Mouse (Mus musculus) frontal cortex, postnatal 36 days (tissue): ENCODE data around the gene Pck1.
A peak's percentile ranks its signal among the peaks of the same experiment; 100 is the strongest.
"Not testable (repeated sequence)": the region's sequence is repeated elsewhere in the genome, so short reads cannot be mapped to it uniquely, and the experiment has no call there.

ENCODE experiments used
- DNase-seq, 2 experiments: peaks; one replicate each; pipeline ENCODE4 v3.0.0; 2022; ENCODE audit warnings: low spot score in 2 of 2

Pck1 gene

GRCm38 (mm10) chr2:173152436-173153151, at the start of gene Pck1:
Gene Pck1 (plus strand): TSS chr2:173153048.
- no peak for DNase-seq

DNA sequence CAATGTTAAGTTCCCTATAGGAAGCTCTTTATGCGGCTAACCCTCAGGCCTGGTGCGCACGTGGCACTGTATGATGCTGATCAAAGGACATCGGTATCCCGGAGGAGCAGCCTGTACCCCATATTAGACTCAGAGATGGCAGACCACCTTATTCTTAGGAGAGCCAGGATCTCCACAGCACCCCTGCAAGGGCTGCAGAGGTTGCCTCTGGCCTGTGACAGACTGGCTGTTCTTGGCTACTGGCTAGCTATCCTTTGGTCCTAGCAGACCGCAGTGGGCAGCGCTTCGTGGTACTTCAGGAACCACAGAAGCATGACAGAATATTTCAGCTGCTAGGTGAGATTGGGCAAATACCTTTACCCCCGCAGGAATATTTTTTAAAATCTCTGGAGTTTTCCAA, 46.4 kb upstream of the Pck1 start:
- DNase-seq: no peak

- peak; percentile 61 to 79 for DNase-seq
Measured at GRCm38 (mm10) chr2:173106889-173107785, 45.7 kb upstream of the Pck1 start.

GRCm38 (mm10) chr2:173108509-173109190, 44.2 kb upstream of the Pck1 start:
- DNase-seq: no peak

DNA sequence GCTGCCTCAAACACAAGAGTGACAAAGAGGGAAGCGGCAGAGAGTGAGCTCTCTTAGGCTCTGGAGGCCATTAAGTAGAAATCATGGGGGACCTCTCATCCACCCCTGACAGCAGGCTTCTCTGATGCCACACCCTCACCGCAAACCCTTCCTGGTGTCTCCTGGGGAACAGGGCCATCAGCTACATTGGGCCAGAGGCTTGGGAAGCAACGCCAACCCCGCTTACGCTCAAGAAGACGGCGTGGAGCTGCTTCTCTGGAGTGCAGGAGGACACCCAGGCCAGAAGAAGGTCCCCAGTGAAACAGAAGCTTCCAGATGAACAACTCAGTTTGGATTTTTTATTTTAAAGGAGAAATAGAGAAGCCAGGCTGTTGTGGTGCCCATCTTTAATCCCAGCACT, 43.3 kb upstream of the Pck1 start:
- no peak for DNase-seq

DNA sequence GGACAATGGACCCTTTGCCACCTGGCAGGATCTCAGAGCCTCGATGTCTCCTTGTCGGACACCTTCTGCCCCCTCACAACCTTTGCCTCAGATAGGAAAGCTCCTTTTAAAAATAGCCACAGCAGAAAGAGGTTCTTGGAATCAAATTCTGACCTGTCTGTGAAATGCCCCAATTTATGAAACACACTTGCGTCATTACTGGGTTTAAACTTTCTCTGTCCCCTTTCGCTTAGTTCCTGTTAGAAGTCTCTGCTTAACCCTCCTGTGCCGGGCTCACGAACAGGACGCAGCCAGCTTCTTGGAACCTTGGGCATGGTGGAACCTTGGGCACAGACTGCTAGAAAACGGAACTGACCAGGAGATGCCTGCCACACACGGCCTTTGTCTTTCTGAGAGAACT, 42.3 kb upstream of the Pck1 start:
- DNase-seq: no peak

DNA sequence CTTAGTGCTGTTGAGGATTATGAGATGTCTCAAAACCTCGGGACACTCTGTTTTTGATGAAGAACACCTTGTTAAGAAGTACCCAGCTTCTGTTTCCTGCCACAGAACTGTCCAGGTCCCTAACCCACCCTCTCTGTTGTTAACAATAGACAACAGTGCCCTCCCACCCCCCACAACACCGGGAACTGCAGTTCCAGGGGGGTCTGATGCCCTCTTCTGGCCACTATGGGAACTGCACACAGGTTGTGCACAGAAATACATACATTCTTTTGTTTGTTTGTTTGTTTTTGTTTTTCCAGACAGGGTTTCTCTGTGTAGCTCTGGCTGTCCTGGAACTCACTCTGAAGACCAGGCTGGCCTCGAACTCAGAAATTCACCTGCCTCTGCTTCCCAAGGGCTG, 39.1 kb upstream of the Pck1 start:
- DNase-seq: not testable (repeated sequence)

DNA sequence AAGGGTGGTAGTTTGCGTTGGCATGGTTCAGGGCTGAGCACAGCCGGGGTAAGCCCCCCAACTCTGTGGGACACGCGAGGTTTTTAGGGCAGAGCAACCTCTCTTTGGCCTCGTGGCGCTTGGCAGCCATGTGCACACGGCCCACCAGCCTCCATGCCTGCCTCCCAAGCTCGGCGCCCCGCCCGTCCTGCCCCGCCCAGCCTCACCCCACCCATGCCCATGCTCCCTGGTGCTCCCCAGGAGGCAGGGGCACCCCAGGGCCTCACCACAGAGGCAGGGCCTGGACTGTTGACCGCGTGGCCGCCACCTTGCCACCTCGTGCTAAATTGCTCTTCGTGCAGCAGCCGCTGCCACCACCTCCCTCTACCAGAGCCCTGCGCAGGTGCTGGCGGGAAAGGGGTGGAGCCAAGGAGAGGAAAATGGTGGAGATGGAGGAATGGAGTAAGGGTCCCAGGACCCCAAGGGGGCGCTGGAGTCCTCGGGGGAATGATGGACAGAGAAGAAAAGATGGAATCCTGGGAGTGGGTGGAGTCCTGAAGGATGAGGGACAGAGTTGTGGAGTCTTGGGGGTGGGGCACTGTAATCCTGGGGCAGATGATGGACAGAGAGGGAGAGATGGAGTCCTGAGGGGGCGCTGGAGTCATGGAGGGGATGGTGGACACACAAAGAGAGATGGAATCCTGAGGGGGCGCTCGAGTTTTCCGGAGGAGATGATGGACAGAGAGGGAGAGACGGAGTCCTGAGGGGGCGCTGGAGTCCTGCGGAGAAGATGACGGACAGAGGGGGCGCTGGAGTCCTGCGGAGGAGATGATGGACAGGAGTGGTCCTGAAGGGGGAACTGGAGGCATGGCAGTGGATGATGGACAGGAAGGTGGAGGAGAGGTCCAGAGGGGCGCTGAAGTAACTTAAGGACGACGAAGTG, 33.6 kb upstream of the Pck1 start, which contains the start of gene Ctcfl:
Gene Ctcfl, minus strand, starts transcription at position 503 of the 922 bp plus-strand sequence.
- DNase-seq: no peak

DNA sequence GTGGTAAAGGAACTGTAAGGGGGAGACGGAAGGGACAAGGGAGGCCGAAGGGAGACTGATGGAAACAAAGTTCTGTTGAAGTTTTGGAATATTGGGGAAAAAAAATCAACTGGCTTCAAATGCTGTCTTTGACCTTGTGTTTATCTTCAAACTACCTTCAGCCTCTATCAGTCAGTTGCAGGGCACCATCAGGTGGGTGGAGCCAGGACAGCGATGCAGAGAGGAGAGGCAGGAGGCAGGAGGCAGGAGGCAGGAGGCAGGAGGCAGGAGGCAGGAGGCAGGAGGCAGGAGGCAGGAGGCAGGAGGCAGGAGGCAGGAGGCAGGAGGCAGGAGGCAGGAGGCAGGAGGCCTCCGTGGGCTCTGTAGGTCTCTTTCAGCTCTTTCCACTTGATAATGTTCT, 32.7 kb upstream of the Pck1 start:
- not testable (repeated sequence) for DNase-seq

DNA sequence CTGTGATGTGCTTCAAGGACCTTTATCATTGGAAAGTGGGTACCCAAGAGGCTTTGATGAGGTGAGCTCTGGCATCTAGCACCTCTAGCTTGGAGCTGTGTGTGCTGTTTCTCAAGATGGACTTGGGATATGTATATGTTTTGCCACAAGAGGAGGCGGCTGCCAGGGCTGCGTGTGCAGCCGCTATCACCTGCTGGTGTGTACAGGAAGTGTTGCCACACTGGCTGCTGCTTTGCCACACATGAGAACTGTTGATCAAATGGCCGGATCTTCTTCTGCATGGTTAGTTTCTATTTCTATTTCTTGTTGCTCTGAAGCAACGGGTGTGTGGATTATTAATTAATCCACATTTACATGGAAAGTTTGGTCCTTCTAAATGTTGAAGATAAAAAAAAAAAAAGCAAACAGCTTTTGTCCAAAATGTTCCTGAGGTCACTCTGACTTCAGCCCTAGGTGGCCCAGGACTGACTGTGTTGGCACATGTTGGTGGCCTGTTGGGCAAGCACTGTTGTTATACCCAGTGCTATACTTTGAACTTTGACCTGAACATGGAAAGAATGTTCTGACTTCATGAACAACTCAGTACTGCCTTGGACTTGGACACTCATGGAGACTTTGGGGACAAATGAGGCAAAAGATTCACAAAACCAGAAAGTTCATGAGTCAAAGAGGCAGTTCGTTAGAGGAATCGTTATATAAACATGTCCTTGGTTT, 28.7 kb upstream of the Pck1 start:
- DNase-seq: no peak

- no peak for DNase-seq
Measured at GRCm38 (mm10) chr2:173126386-173126785, 26.5 kb upstream of the Pck1 start.

DNA sequence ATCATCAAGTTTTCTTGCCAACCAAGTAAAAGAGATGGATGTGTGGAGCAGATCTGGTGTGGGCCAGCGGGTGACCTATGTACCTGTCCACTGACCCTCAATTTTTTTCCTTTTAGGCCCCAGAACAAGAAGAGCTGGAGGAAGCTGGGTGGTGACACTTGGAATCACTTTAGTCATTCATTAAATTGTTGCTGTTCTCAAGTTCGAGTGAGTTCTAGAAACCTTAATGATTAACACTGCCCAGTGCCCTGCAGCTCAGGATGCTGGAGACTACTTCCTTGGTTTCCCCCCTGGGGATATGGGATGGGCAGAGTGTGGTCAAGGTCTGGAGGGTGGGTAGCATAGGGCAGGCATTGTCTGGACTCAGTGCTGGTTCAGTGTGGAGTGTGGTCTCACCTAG, 23.7 kb upstream of the Pck1 start:
- DNase-seq: no peak

GRCm38 (mm10) chr2:173132262-173132661, 20.6 kb upstream of the Pck1 start:
- no peak for DNase-seq

DNA sequence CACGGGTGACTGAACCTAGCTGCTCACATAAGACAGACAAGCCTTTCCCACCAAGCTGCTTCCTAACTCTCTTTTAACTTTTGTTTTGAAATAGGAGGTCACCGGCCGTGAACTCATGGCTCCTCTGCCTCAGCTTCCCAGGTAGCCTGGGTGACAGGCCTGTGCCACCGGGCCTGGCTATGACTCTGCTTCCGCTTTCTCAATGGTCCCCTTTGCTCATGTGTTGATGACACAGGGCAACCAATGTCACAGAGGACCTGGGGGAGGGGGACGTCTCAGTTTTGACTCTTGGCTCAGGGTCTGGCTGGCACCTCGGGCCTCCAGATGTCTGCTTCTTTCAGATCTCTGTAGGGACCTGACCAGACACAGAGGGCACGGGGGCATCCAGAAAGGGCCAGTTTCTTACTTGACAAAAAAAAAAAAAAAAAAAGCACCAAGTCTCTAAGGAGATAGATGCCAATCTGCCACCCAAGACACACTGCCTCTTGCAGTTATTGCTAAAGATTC, 20.0 kb upstream of the Pck1 start:
- no peak for DNase-seq

DNA sequence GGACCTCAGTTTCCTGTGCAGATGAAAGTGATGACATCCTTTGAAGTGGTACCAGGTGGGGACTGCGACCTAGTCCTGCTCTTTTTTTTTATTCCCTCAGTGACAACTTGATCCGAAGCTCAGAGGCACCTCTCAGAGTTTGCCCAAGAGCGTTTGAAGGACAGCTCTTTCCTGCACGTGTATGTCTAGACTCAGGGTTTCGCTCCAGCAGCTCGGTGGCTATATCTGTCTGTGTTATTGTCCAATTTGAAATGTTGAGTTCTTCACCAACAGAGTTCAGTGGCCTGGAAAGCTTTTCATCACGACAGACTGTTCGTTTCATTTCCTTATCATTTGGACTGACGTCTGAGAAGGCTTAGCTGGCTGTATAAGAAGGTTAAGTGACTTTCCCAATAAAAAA, 18.2 kb upstream of the Pck1 start:
- no peak for DNase-seq

GRCm38 (mm10) chr2:173138323-173139239, 14.3 kb upstream of the Pck1 start:
- DNase-seq: peak; percentile 9 to 13

GRCm38 (mm10) chr2:173143611-173144010, 9.2 kb upstream of the Pck1 start:
- DNase-seq: peak in 1 of 2 experiments; percentile 7

DNA sequence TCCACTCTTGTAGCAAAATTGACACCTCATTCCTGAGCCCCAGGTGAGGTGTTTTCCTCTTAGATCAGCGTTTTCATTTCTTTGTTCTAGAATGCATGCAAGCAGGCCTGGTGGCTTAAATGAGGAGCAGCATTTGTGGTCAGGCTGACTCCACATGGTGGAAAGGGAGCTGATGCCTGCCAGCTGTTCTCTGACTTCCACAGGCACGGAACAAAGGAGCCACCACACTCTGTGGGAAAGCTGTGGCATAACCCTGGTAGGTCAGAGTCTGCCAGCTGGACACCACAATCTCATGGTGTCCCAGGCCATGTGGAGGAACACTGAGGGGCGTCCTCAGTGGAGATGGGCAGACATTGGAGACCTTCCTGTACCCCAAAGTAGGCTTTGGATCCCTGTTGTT, 7.0 kb upstream of the Pck1 start:
- DNase-seq: no peak

GRCm38 (mm10) chr2:173146728-173147127, 6.1 kb upstream of the Pck1 start:
- DNase-seq: no peak
